Mouse (Mus musculus) cerebellum, postnatal 10 days (tissue): ENCODE data around the gene Dscaml1.

Experiments
- DNase-seq, 2 experiments: peaks; one replicate each; pipeline ENCODE4 v3.0.0; 2021; ENCODE audit warnings: mixed read lengths in 2 of 2

The Dscaml1 gene

DNA sequence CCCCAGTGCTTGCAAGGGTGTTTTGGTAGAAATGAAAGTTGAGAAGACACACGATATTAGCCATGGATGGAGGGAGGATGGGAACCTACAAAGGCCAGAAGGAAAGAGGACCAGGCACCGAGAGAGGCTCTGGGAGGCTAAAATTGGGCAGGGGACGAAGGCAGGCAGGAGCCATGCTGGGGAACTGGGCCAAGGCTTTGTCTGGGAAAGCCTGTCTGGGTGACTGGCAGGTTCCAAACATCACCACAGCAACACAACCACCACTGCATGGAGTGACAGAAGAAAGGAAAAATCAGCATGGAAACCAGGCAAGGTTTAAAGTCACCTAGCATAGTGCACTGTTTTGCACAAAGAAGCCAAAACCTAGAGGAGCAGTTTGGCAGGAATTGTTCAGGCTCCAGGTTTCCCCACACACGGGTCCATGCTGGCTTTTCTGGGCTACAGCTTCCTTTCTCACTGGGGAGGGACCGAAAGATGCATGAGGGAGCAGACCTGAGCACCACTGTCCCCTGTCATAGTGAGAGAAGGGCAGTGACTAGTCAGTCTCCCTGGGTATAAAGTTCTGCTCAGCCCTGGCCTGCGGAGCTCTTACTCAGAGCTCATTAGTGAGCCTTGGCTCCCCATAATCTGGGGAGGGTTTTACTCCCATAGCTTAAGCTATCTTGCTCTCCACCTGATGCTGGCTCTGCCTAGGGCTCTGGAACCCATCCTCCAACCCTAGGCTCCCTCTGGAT lies 211.9 kb downstream of the Dscaml1 start:
- DNase-seq, result peak; percentile 61 to 69

DNA sequence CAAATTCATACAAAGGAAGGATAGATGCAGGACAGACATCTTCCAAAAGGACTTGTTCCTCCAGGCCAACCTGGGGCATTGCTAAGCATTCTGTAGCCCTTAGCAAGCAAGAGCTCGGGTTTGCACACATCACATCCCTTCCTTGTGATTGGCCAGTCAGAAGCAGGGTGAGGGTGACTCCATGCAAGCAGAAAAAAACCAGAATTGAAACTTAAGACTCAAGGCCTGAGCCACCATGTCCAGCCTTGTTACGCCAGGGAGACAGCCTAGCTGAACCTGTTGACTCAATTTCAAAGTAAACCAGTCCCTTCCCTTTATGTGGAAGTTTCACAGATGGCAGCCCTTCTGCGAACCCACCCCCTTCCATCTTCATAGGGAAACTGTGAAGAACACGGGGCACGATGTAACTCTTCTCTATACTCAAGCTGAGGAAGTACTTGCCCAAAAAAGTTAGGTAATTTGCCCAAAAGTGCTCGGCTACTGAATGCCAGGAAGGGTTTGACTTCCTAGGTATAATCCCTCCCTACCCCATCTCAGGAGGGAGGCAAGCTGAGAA lies 218.5 kb downstream of the Dscaml1 start:
- DNase-seq, result no peak

DNA sequence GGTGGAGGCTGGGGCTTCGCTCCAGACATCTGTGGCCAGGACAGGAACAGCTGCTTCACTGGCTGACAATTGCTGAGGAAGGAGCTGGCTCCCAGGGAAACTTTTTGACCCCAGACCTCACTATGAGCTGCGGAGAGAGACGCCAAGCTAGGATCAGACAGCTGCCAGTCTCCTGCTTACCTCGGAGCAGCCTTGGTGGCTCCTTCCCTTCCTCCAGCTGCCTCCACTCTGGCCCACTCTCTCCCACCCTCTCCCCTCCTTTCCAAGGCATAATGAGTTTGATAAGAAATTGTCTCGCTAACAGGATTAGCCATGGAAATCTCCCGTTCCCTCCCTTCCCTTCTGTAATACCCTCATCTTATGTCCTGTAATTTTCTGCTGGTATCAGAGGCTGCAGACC lies 219.1 kb downstream of the Dscaml1 start:
- DNase-seq, result no peak

DNA sequence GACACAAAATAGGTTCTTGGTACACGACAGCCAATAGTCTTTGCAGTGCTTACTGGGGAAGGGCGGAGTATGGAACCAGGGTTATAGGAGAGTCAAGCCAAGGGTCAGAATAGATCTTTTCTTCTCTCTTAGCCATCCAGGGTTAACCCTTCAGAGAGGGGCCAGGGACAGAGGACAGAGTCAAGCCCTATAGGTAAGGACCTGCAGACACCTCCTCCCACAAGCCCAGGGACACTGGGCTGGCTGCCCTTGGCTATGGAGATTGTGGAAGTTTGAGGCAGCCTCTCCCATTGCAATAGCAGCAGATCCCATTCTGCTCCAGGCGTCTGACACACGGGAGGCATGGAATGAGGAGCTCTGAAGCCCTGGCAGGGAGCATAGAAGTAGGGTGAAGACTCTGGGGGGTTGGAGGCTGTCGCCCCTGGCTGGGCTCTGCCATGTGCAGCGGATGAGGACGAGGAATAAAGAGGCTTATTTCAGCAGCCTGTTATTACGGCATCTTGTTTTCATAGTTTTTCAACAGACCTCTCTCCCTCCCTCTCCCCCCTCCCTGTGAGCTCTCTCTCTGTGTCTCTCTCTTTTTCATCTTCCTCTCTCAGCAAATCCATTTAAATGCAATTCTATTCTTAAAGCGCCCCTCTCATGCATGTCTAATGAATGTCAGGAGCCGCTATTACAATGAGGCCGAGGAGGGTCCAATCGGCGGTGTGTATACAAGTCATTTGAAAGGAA lies 224.8 kb downstream of the Dscaml1 start:
- DNase-seq, result no peak

GRCm38 (mm10) chr9:45651810-45652177 lies 225.4 kb downstream of the Dscaml1 start:
- no peak for DNase-seq

DNA sequence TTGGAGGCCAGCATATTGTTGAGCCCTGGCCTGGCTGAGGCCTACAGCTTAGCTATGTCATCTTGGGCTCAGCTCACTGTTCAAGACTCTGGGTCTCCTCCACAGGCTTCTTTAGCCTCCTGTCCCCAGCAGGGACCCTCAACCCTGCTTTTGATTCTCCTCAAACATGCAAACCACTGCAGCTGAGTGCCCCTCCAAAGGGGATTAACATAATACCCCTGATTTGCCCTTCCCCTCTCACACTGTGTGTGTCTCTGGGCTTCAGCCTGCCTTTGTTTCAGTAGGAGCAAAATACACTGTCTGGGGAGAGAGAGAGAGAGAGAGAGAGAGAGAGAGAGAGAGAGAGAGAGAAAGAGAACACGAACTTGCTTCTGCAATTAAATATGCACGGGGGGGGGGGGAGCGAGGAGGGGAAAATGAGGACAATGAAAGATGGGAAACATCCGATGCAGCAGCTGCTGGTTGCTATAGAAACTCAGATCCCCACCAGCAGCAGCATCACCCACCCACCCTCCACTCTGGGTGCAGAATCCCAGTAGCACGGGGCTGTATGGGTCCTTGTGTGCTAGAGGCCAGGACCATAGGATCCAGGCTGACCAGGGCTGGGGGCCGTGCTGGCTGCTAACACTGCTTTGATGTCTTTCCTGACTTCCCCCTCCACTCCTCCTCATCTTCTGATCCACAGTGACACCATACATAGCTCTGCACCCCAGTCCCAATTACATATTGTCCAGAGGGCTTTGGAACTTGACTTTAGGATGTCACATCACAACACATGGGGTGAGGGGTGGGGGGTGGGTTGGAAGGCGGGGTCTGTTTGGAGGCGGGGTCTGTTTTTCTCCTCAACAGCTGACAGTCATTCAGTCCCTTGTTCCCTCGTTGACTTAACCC lies 231.0 kb downstream of the Dscaml1 start:
- no peak for DNase-seq

- DNase-seq, result no peak
Measured at GRCm38 (mm10) chr9:45660191-45660590, 233.8 kb downstream of the Dscaml1 start.

GRCm38 (mm10) chr9:45662471-45662870 lies 236.0 kb downstream of the Dscaml1 start:
- DNase-seq, result no peak

GRCm38 (mm10) chr9:45663386-45664315 lies 237.2 kb downstream of the Dscaml1 start:
- peak; percentile 78 to 87 for DNase-seq

GRCm38 (mm10) chr9:45664326-45664725 lies 237.9 kb downstream of the Dscaml1 start:
- DNase-seq, result peak; percentile 81 to 85

DNA sequence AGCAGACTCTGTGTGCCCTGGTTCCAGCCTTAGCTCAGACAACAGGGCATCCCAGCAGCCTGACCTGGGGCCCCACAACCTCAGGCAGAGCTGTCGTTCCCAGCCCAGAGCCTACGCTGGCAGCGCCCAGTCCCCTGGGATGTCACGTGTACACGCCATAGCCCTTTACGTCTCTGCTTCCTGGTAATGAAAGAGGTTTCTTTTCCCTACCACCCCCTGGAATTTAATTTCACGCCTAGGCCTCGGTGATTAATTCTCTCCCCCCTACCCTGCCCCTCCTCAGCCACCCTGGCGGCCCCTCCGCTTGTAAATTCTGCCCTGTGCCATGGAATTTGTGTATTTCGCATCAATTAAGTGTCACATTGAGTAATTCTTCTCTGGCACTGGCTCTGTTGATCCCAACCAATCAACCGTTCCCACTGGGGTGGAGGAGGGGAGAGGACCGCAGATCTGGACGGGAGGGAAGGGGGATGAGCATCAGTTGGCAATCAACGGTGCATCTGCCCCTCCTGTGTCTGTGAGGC lies 238.5 kb downstream of the Dscaml1 start:
- peak; percentile 87 to 90 for DNase-seq

- DNase-seq, result peak; percentile 57 to 68
Measured at GRCm38 (mm10) chr9:45675931-45676330, 249.5 kb downstream of the Dscaml1 start.

DNA sequence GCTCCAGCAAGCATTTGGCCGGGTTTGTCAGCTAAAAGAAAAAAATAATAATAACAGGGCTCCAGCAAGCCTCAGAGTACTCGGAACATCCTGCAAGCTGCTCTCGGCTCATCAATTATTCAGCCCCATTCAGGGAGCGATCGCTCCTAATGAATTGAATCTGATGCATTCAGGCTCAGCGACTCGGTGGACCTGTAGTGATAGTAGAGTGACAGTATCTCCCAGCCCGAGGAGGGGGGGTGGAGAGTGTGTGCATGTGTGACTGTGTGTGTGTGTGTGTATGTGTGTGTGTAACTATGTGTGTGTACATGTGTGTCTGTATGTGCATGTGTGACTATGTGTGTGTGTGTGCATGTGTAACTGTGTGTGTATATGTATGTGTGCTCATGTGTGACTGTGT lies 250.2 kb downstream of the Dscaml1 start:
- DNase-seq, result peak in 1 of 2 experiments; percentile 50

- peak; percentile 70 to 74 for DNase-seq
Measured at GRCm38 (mm10) chr9:45677236-45677781, 250.9 kb downstream of the Dscaml1 start.

GRCm38 (mm10) chr9:45677952-45678663 lies 251.7 kb downstream of the Dscaml1 start:
- DNase-seq, result peak; percentile 63 to 69

DNA sequence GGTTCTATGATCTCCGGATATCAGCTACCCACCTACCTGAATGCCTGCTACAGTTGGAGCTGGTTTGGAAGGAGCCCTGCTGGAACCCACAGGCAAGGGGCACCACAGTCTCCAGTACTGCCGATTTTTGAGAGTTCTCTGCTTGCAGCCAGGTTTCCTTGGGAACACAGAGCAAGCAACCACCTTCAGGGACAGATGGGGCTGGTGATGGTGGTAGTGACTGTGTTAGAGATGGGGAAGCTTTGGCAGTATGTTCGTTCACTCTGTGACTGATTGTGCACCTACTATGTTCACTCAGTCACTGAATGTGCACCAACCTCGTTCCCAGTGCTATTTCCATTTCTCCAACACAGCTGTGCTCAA lies 252.2 kb downstream of the Dscaml1 start:
- DNase-seq, result peak in 1 of 2 experiments; percentile 56

GRCm38 (mm10) chr9:45682461-45682998 lies 256.1 kb downstream of the Dscaml1 start:
- DNase-seq, result peak in 1 of 2 experiments; percentile 44

GRCm38 (mm10) chr9:45693424-45694237 lies 267.2 kb downstream of the Dscaml1 start:
- DNase-seq, result peak; percentile 76

DNA sequence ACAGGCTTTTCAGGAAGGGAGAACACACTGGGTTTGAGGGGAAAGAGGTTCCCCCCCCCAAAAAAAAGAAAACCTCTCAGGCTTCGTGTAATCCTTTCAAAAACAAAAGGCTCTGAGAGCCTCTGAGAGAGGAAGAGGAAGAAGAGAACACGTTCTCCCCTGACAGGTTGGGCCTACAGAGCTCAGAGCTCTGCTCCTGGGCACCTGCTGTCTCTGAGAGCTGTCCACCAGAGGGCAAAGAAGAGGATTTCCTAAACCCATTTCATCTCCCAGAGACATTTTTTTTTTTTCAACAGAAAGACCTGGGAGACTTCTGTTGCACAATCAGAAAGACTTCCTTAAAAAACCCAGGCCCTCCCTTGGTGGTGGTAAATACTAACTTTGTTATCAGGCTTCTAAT lies 267.8 kb downstream of the Dscaml1 start:
- DNase-seq, result peak; percentile 51 to 52
